Mouse (Mus musculus) bone marrow macrophage, adult 2 months (primary cell): ENCODE data around the gene Lgr4.

Experiments
- CTCF ChIP-seq: IDR thresholded peaks from 2 replicates; pipeline ENCODE4 v1.5.1; 2012; ENCODE audit warnings: low read depth, mild to moderate bottlenecking, low read length, moderate library complexity
- POLR2A ChIP-seq: IDR thresholded peaks from 2 replicates; pipeline ENCODE4 v1.6.1; 2012; ENCODE audit warnings: mild to moderate bottlenecking, low read depth, low read length, borderline replicate concordance

DNA sequence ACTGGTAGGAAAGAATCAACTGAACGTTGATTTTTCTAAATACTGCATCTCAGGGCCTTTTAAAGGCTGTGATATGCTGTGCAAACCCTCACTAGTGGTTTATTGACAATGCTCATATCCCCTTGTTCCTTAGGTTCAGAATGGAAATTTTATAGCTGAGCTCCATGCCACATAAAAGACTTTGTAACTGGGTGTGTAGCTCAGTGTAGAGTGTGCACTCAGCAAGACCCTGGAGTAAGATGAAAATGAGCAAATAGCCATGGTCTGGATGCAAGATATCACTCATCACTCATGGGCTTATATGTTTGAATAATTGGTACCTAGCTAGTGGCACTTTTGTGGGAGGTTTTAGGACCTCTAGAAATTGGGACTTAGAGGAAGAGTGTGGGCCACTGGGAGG is 35.8 kb upstream of the Lgr4 start:
- TF ChIP-seq CTCF (no peak), POLR2A (no peak)
